Mouse (Mus musculus) heart, embryonic 11.5 days (tissue): ENCODE data around the gene Acot4. TPM values are rescaled to one million over a fixed set of nuclear protein-coding genes. Genes with fewer than 3 reads are reported as not detected.
"Not testable (repeated sequence)": the region's sequence is repeated elsewhere in the genome, so short reads cannot be mapped to it uniquely, and the experiment has no call there.

ENCODE experiments used
- ATAC-seq: fragments of 200-750 bp; cut with Nextera tagmentation; replicated peaks from 2 replicates; pipeline ENCODE4 v1.8.0; 2017; ENCODE audit warnings: moderate library complexity; ENCODE audit not compliant: insufficient number of reproducible peaks, low FRiP score, low TSS enrichment
- H3K27ac ChIP-seq: fragments of 300-500 bp; sonication (generic); 2 replicates; pipeline ENCODE4 v1.5.1; 2014; ENCODE audit warnings: mild to moderate bottlenecking, low read depth, low read length
- H3K27me3 ChIP-seq: fragments of 300-500 bp; sonication (generic); 2 replicates; pipeline ENCODE4 v1.6.1; 2014; ENCODE audit warnings: mild to moderate bottlenecking, low read length, mixed read lengths; ENCODE audit not compliant: control insufficient read depth, insufficient read depth
- H3K36me3 ChIP-seq: fragments of 300-500 bp; sonication (generic); 2 replicates; pipeline ENCODE4 v1.6.1; 2014; ENCODE audit warnings: mild to moderate bottlenecking, low read length, moderate library complexity, mixed read lengths; ENCODE audit not compliant: control insufficient read depth, insufficient read depth
- H3K4me1 ChIP-seq: fragments of 300-500 bp; sonication (generic); 2 replicates; pipeline ENCODE4 v1.6.1; 2014; ENCODE audit warnings: low read length; ENCODE audit not compliant: control insufficient read depth, insufficient read depth
- H3K4me2 ChIP-seq: fragments of 300-500 bp; sonication (generic); 2 replicates; pipeline ENCODE4 v1.6.1; 2014; ENCODE audit warnings: mild to moderate bottlenecking, moderate library complexity
- H3K4me3 ChIP-seq: fragments of 300-500 bp; sonication (generic); 2 replicates; pipeline ENCODE4 v1.5.1; 2014; ENCODE audit warnings: low read depth, low read length
- H3K9ac ChIP-seq: fragments of 300-500 bp; sonication (generic); 2 replicates; pipeline ENCODE4 v1.6.1; 2014; ENCODE audit warnings: mild to moderate bottlenecking, low read depth, low read length, moderate library complexity
- H3K9me3 ChIP-seq: fragments of 300-500 bp; sonication (generic); replicated peaks from 2 replicates; pipeline ENCODE4 v1.6.1; 2016; ENCODE audit warnings: low read length; ENCODE audit not compliant: control insufficient read depth
- WGBS: fragments of 180-500 bp; shearing (Covaris S2); extraction: QIAGEN DNeasy Blood & Tissue Kit; methylation state at CpG from one replicate; pipeline ENCODE4 v1.1.7; 2014; ENCODE audit not compliant: insufficient replicate concordance; 5-methylcytosine and 5-hydroxymethylcytosine counted together
- polyA plus RNA-seq: library from polyadenylated mRNA; unstranded; fragments of >200 nt; fragmentation: Nextera tagmentation; extraction: Ambion mirVana; gene quantifications from 2 replicates; pipeline ENCODE4 v1.2.1, GENCODE M21; 2014

Gene Acot4
- polyA plus RNA-seq, 1 experiment from 2014 or later: 0.43 TPM

- WGBS: 2% methylated on average over 44 of the region's 52 CpGs
- not testable (repeated sequence) for ATAC-seq, H3K9me3 ChIP-seq, H3K27ac ChIP-seq, H3K4me1 ChIP-seq, H3K36me3 ChIP-seq
- Histone ChIP-seq H3K27me3 (peaks cover 30% of the 10 kb centered on the region), H3K9ac (peak overlapping the region; percentile 16; the same call in 1 of the 2 replicates), H3K4me2 (peak overlapping the region; percentile 73), H3K4me3 (peak overlapping the region; percentile 43)
Measured at GRCm38 (mm10) chr12:84069582-84069981, 31.4 kb downstream of the Acot4 start.

- no peaks in the 10 kb centered on the region for H3K9me3 ChIP-seq
- H3K27me3 ChIP-seq: peaks cover 29% of the 10 kb centered on the region
- no peak for ATAC-seq
- no peaks in the 10 kb centered on the region for H3K4me1 ChIP-seq
- H3K36me3 ChIP-seq: no peaks in the 10 kb centered on the region
- no peak overlapping the region for H3K9ac ChIP-seq
- H3K4me3 ChIP-seq: no peak overlapping the region
- no peak overlapping the region for H3K4me2 ChIP-seq
- no peak overlapping the region for H3K27ac ChIP-seq
- 80% methylated on average over 2 of the region's 2 CpGs for WGBS
Measured at GRCm38 (mm10) chr12:84071696-84072095, 33.5 kb downstream of the Acot4 start.

DNA sequence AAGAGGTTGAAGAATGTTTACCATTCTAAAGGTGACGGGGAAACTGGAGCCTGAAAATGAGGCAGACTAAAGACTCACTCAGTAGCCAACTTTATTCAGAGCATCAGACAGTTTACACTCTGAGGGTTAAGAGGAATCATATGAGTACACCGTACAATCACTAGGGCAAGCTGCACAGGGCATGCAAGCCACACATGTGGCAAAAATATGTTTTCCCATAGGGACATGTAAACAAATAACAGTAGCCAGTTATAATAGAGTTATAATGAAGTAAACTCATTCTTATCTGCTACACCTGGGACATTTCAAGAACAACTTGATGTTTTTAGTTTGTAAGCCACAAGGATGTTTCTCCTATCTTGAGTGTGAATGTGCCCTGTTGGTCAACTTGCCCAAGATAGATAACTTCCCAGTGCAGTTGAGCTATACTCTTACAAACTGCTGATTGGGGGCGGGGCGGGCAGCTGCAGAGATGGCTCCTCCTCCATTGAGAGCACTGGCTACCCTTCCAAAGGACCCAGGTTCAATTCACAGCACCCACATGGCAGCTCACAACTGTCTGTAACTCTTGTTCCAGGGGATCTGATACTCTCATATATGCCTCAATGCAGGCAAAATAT, 39.3 kb downstream of the Acot4 start:
- 68% methylated on average over 4 of the region's 4 CpGs for WGBS
- Histone ChIP-seq H3K9me3 (no peaks in the 10 kb centered on the region), H3K4me1 (no peaks in the 10 kb centered on the region), H3K27me3 (0 out of 2 replicates have a peak, but pooled peaks cover 3% of the 10 kb centered on the region), H3K4me2 (no peak overlapping the region), H3K9ac (no peak overlapping the region), H3K4me3 (no peak overlapping the region), H3K27ac (no peak overlapping the region), H3K36me3 (no peaks in the 10 kb centered on the region)
- no peak for ATAC-seq

DNA sequence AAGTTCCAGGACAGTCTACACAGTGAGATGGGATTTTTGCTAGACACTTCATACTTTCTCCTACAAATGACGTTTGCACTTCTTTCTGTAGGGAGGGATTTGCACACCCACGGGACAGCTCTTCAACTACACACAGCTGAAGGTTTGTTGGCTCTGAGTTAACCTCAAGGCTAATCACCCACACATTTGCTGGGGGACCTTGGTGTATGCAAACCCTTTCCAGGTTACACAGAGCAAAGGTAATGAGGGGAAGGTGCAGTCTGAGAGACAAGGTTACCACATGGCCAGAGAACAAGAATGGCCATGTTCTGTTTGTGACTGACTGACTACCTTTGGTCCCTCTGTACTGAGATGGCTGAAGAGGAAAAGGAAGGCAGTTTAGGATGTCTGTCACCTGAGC, 45.7 kb downstream of the Acot4 start:
- no peak overlapping the region for H3K9ac ChIP-seq
- ATAC-seq: no peak
- H3K4me3 ChIP-seq: no peak overlapping the region
- H3K4me1 ChIP-seq: no peaks in the 10 kb centered on the region
- no peaks in the 10 kb centered on the region for H3K36me3 ChIP-seq
- no peak overlapping the region for H3K27ac ChIP-seq
- no peaks in the 10 kb centered on the region for H3K27me3 ChIP-seq
- 75% methylated on average over 2 of the region's 2 CpGs for WGBS
- no peaks in the 10 kb centered on the region for H3K9me3 ChIP-seq
- no peak overlapping the region for H3K4me2 ChIP-seq

GRCm38 (mm10) chr12:84084581-84084980, 46.4 kb downstream of the Acot4 start:
- H3K4me2 ChIP-seq: no peak overlapping the region
- H3K9me3 ChIP-seq: peaks cover 3% of the 10 kb centered on the region; the same call in 1 of the 2 replicates
- no peaks in the 10 kb centered on the region for H3K36me3 ChIP-seq
- no peak overlapping the region for H3K4me3 ChIP-seq
- no peak for ATAC-seq
- no peak overlapping the region for H3K27ac ChIP-seq
- H3K4me1 ChIP-seq: no peaks in the 10 kb centered on the region
- H3K27me3 ChIP-seq: no peaks in the 10 kb centered on the region
- WGBS: 70% methylated on average over 4 of the region's 4 CpGs
- no peak overlapping the region for H3K9ac ChIP-seq

GRCm38 (mm10) chr12:84094666-84095065, 56.5 kb downstream of the Acot4 start:
- not testable (repeated sequence) for ATAC-seq, H3K9ac ChIP-seq

More at GRCm38 (mm10) chr12:84094666-84095065, 56.5 kb downstream of the Acot4 start:
- WGBS: 82% methylated on average over 5 of the region's 5 CpGs
- not testable (repeated sequence) for H3K9me3 ChIP-seq, H3K27me3 ChIP-seq, H3K4me2 ChIP-seq, H3K4me1 ChIP-seq, H3K27ac ChIP-seq, H3K36me3 ChIP-seq, H3K4me3 ChIP-seq

Other genes with a start within 250 kb of the Acot4 start
- 34.3 and 41.7 TPM in 2 replicates for gene Numb, start 116.4 kb upstream of the Acot4 start, polyA plus RNA-seq
- gene Riox1, start 87.8 kb upstream of the Acot4 start, polyA plus RNA-seq: 9.6 and 10.4 TPM in 2 replicates
- gene Heatr4, start 53.5 kb upstream of the Acot4 start, polyA plus RNA-seq: not detected in 2 replicates
- gene Acot2, start 50.5 kb upstream of the Acot4 start, polyA plus RNA-seq: 33.0 and 35.5 TPM in 2 replicates
- 19.3 and 20.7 TPM in 2 replicates for gene Acot1, start 28.9 kb upstream of the Acot4 start, polyA plus RNA-seq
- not detected in 2 replicates for gene Gm49366, start 556 bp downstream of the Acot4 start, polyA plus RNA-seq
- 0.13 and 0.67 TPM in 2 replicates for gene Acot3, start 13.8 kb downstream of the Acot4 start, polyA plus RNA-seq
- not detected in 2 replicates for gene Acot5, start 30.9 kb downstream of the Acot4 start, polyA plus RNA-seq
- gene Acot6, start 62.3 kb downstream of the Acot4 start, polyA plus RNA-seq: 0.89 and 1.0 TPM in 2 replicates
- 2.9 and 3.1 TPM in 2 replicates for gene Dnal1, start 76.0 kb downstream of the Acot4 start, polyA plus RNA-seq
- 0.50 and 0.62 TPM in 2 replicates for gene Pnma1, start 110.1 kb downstream of the Acot4 start, polyA plus RNA-seq
- gene Elmsan1, start 180.5 kb downstream of the Acot4 start, polyA plus RNA-seq: 5.9 and 7.1 TPM in 2 replicates
- 62.5 and 74.7 TPM in 2 replicates for gene Ptgr2, start 246.9 kb downstream of the Acot4 start, polyA plus RNA-seq